Comparison of ENCODE assay signal across 8 mouse cellular contexts in genomic region chr1:74854306-74855056, GRCm38 (mm10). TPM values are rescaled to one million over a fixed set of nuclear protein-coding genes. Genes with fewer than 3 reads are reported as not detected.
DNase-seq lines count a peak whose midpoint lies in the region; ATAC-seq lines count a peak whose summit lies in the region.

Gene Cdk5r2, plus strand, starts transcription at chr1:74854934.

- intact Hi-C loops in left cerebral cortex, postnatal 14 days (cut with DNase I): loop anchor here (5.0 kb wide), 1 partner anchor 37 kb away; no protein-coding TSS in a partner anchor

- peak within 1 kb of the TSS; percentile 72 for H3K4me3 ChIP-seq in intestine, embryonic 16.5 days (ENCODE audit: low read length)

- WGBS in intestine, embryonic 16.5 days: 3% methylated on average over 39 of the region's 39 CpGs

- DNase-seq in adrenal gland, adult 2 months: peak; percentile 92
- DNase-seq in embryo, embryonic 11.5 days (ENCODE audit: low read depth, low spot score): peak; percentile 84
- DNase-seq in left cerebral cortex, postnatal 14 days (ENCODE audit: low spot score in 2 of 2): peak; percentile 98
- peak; percentile 93 for DNase-seq in right cerebral cortex, postnatal 25 days
- peak; percentile 71 for DNase-seq in urinary bladder, postnatal 25 days (ENCODE audit: low spot score)

- peak within 1 kb of the TSS; percentile 100 for H3K4me2 ChIP-seq in intestine, embryonic 16.5 days (ENCODE audit: low read depth, low read length)

- peaks cover 86% of the 10 kb centered on the region for H3K27me3 ChIP-seq in intestine, embryonic 16.5 days (replicated peaks; ENCODE audit: control insufficient read depth, insufficient read depth, low read length)

- H3K4me1 ChIP-seq in intestine, embryonic 16.5 days (ENCODE audit: control insufficient read depth, insufficient read depth, low read length): peaks cover 27% of the 10 kb centered on the region

- peak; percentile 74 for ATAC-seq in granulocyte monocyte progenitor cell, adult 5-6 weeks (replicated peaks; ENCODE audit: poor library complexity, severe bottlenecking)
- peak; percentile 90 for ATAC-seq in intestine, embryonic 16.5 days
- ATAC-seq in megakaryocyte-erythroid progenitor cell, adult 5-6 weeks (replicated peaks; ENCODE audit: low FRiP score, low TSS enrichment, poor library complexity, severe bottlenecking): peak; percentile 82

- no peak within 1 kb of the TSS for H3K27ac ChIP-seq in intestine, embryonic 16.5 days (ENCODE audit: low read length)

- no peaks in the 10 kb centered on the region for H3K9me3 ChIP-seq in intestine, embryonic 16.5 days (ENCODE audit: control insufficient read depth, low read length)

- no peaks in the 10 kb centered on the region for H3K36me3 ChIP-seq in intestine, embryonic 16.5 days (ENCODE audit: control insufficient read depth, insufficient read depth, low read length)

- H3K9ac ChIP-seq in intestine, embryonic 16.5 days (ENCODE audit: low read depth, low read length): peak within 1 kb of the TSS; percentile 66

RNA-seq across cellular contexts. Expression of gene Cdk5r2, which starts in this region (rescaled TPM):
- total RNA-seq in adrenal gland, adult 2 months (2021): 1 to 10 TPM; 3.1 to 4.6 TPM
- 8.7 and 11.6 TPM in 2 replicates for polyA plus RNA-seq in adrenal gland, adult 2 months (2012; rRNA removed)
- not detected in 2 replicates for total RNA-seq in granulocyte monocyte progenitor cell, adult 5-6 weeks (2014; fragmentation: Nextera tagmentation)
- not detected in 2 replicates for total RNA-seq in granulocyte monocyte progenitor cell, adult 5-6 weeks (2017)
- polyA plus RNA-seq in intestine, embryonic 16.5 days (2015; fragmentation: Nextera tagmentation; extraction: Ambion mirVana): 0.07 and 0.18 TPM in 2 replicates
- total RNA-seq in left cerebral cortex, postnatal 14 days (2021): 100 to 1,000 TPM; 566 to 585 TPM
- not detected in 2 replicates for total RNA-seq in megakaryocyte-erythroid progenitor cell, adult 5-6 weeks (2014; fragmentation: Nextera tagmentation)
- not detected in 2 replicates for total RNA-seq in megakaryocyte-erythroid progenitor cell, adult 5-6 weeks (2017)

Comparison
In these comparisons a context has a peak if more than half of its experiments do, and no peak if none do; other contexts are left out.
1. RNA of gene Cdk5r2 (total RNA-seq): 566 to 585 TPM in left cerebral cortex, postnatal 14 days; 3.1 to 4.6 TPM in adrenal gland, adult 2 months, not detected in granulocyte monocyte progenitor cell, adult 5-6 weeks and not detected in megakaryocyte-erythroid progenitor cell, adult 5-6 weeks; every median in the first group is over 100 times any median in the second.
2. Peak in ATAC-seq in granulocyte monocyte progenitor cell, adult 5-6 weeks; RNA of the gene not detected or under 1 TPM.
3. Peak in ATAC-seq, H3K4me3 ChIP-seq, H3K9ac ChIP-seq and H3K4me2 ChIP-seq in intestine, embryonic 16.5 days; RNA of the gene not detected or under 1 TPM.
4. Peak in ATAC-seq in megakaryocyte-erythroid progenitor cell, adult 5-6 weeks; RNA of the gene not detected or under 1 TPM.
5. Peak in every context shown above with its lines, with median percentiles within 50 percentile points of each other: DNase-seq and ATAC-seq.